Mouse (Mus musculus) skeletal muscle tissue, adult 2 months (tissue): Measurements from ENCODE around the gene Myo7a.

Source experiments
- DNase-seq: peaks from one replicate; pipeline ENCODE4 v3.0.0-alpha.2; 2012; ENCODE audit warnings: low read depth, low spot score

Myo7a gene

DNA sequence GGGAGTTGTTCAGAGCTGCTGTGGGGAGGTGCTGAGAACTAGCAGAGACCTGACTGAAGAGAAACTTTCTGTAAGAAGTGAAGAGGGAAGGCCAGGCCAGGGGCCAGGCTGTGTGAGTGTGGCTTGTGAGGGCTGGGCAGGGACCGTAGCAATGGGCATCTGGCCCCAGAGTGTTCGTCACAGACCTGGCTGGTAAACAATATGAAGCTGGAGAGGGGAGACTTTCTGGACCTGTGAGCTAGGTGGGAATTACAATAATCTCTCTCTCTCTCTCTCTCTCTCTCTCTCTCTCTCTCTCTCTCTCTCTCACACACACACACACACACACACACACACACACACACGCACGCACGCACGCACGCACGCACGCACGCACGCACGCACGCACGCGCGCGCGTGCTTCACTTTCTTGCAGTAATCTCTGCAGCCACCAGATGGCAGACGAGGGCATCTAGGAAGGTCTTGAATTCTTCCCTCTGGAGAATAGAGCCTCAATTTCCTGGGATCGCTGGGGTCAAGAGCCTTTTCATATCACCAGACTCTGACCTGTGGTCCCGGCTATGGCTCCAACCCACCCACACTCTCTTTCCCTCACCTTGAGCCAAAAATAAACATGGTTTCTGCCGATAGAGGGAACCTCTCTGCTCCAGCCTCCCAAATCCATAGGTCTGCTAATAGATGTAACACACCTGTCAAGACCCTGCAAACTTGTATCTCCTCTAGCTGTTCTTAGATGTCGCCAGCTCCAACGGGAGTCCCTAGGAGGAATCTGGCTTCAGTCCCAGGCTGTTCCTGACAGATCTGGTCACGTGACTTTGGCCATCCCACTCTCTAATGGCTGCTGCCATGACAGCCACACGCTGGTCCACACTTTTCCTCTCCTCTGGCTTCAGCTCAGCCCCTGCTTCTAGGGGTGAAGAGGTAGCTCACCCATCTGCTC is 16.1 kb downstream of the Myo7a start:
- peak; percentile 83 for DNase-seq

DNA sequence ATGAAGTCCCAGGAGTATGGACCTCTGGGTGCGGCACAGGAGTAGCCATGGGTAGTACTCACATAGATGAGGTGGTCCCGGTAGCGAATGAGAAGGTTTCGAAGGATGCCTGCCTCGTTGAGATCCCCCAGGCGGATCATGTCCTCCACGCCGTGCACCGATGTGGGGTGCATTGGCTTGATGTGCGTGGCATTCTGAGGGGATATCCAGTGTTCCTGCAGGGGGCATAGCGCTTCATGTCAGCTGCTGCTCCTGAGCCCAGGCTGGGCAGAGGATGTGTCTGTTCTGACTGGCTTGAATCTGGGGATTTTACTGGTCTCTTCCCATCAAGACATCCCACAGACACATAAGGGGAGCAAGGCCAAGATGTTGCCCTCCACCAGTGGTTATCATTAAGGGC is 16.8 kb downstream of the Myo7a start:
- no peak for DNase-seq

- no peak for DNase-seq
Observed at GRCm38 (mm10) chr7:98097557-98097956, 21.8 kb downstream of the Myo7a start.

DNA sequence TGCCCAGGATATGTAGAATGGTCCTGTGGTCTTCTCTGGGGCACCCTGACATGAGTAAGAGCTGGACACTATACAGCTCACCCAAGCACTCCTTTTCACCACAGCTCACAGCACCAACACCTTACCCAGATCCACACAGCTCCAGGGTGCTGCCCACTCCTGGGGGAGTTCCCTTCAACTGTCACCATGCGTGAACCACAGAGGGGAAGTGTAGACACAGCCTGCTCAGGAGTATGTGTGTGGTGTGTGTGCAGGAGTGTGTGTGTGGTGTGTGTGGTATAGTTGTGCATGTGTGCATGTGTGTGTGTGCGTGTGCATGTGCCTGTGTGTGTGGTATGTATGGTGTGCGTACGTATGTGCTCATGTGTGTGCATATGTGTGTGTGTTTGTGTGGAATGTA is 23.5 kb downstream of the Myo7a start:
- DNase-seq: no peak

DNA sequence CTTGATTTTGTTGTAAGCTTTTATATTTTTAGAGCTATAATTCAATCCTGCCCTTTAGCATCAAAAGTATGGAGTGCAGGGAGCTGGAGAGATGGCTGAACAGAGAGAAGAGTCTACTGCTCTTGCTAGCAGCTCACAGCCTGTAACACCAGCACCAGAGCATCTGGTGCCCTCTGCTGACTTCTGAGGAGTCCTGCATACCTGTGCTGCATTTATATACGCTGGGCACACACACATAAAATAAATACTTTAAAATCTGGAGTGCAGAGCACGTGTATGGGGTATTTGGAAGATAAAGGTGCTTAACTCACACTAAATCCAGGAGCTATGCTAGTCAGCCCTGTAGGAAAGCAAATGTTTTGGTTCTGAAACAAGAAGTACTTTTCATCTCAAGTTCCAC is 33.0 kb downstream of the Myo7a start:
- no peak for DNase-seq

GRCm38 (mm10) chr7:98085314-98085713 is 34.0 kb downstream of the Myo7a start:
- DNase-seq: no peak

- DNase-seq: no peak
Observed at GRCm38 (mm10) chr7:98084541-98085293, 34.6 kb downstream of the Myo7a start.

GRCm38 (mm10) chr7:98082376-98082775 is 36.9 kb downstream of the Myo7a start:
- DNase-seq: no peak

GRCm38 (mm10) chr7:98077453-98077852 is 41.9 kb downstream of the Myo7a start:
- DNase-seq: no peak

GRCm38 (mm10) chr7:98071620-98072019 is 47.7 kb downstream of the Myo7a start:
- peak; percentile 64 for DNase-seq

GRCm38 (mm10) chr7:98066229-98066628 is 53.1 kb downstream of the Myo7a start:
- DNase-seq: peak; percentile 19

GRCm38 (mm10) chr7:98054942-98055341 is 64.4 kb downstream of the Myo7a start:
- no peak for DNase-seq

- DNase-seq: no peak
Observed at GRCm38 (mm10) chr7:98054461-98054860, 64.9 kb downstream of the Myo7a start.

GRCm38 (mm10) chr7:98051980-98052379 is 67.3 kb downstream of the Myo7a start:
- DNase-seq: peak; percentile 18

DNA sequence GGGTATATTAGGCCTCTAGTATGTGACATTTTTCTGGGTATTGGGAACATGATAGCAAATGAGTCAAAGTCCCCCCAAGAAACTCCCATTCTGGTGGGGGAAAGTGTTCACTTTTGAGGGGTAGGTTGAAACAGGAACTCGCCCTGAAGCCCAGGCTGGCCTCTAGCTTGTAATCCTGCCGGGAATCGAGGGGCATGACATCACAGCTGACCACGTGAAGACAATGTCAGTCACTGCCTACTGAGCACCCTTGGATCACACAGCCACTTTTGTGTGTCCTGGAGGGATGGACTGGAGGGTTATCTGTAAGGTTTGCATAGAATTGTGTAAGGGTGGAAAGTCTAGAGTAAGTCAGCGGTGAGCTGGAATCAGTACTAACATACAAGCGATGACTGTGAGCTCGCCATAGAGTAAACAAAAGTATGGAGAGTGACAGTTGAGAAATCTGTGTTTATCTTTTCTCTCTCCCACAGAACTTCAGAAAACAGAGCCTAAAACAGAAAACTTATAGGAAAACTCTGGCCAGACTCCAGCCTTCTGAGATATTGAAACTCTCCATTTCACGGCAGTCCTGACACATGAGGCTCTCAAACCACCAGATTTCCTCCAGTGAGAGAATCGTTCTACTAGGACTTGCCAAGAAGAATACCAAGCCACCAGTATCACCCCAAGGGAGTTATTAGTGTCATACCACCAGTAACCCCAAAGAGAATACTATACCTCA is 71.1 kb downstream of the Myo7a start:
- DNase-seq: no peak

- no peak for DNase-seq
Observed at GRCm38 (mm10) chr7:98002617-98003016, 116.7 kb downstream of the Myo7a start.
